Mouse (Mus musculus) liver, embryonic 14.5 days (tissue): ENCODE measurements around the gene A830031A19Rik.

Experiments used
- CTCF ChIP-seq: IDR thresholded peaks from 2 replicates; pipeline ENCODE4 v1.5.1; 2016; ENCODE audit warnings: antibody characterized with exemption, low read depth, control low read depth
- EP300 ChIP-seq: IDR thresholded peaks from 2 replicates; pipeline ENCODE4 v1.6.1; 2016; ENCODE audit warnings: antibody characterized with exemption, low read depth

DNA sequence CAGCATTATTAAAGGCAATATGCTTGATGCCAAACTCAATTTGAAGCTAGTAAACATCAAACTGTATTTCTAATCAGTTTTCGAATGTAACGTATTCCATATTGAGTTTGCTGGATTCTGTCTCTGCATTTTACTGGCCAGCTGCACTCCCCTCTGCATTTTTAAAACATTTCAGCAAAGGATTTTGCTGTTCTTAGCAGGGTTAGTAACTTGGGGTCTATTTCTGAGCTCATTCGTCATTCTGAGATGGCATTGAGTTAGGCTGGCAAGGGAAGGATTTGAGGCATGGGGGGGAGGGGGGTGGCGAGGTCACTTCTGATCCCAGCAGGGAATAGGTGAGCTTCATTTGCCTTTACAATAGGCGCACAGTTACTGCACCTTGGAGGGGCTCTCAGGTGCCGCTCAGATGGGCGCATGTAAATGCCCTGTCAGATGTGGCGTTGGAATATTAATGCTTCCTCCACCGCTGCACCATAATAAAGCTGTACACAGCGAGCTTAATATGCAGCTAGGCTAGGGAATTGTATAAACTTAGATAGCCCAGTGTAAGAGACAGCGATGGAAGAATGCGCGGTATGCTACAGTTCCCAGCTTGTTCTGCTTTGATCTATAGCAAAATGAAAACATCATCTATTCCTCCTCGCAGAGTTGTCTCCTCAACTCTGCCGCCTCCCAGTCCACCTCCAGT lies 16.7 kb upstream of the A830031A19Rik start:
- TF ChIP-seq CTCF (no peak), EP300 (no peak)
